Mouse (Mus musculus) kidney, adult 2 months (tissue): ENCODE measurements around the gene Ythdf2.

ENCODE experiments used
- CTCF ChIP-seq: fragments of 200-500 bp; conservative IDR thresholded peaks from 2 replicates; pipeline ENCODE4 v1.5.1; 2011; ENCODE audit warnings: low read depth, mild to moderate bottlenecking, control low read depth, low read length, moderate library complexity, mixed read lengths; ENCODE audit not compliant: insufficient read depth, insufficient read length
- POLR2A ChIP-seq: fragments of 200-500 bp; IDR thresholded peaks from one replicate; pipeline ENCODE4 v1.6.1; 2011; ENCODE audit warnings: low read depth, low read length, control low read depth

- TF ChIP-seq POLR2A, result no peak
- no peak for TF ChIP-seq CTCF
Measured at GRCm38 (mm10) chr4:132151673-132152072, 60.4 kb downstream of the Ythdf2 start.
